8 mouse cellular contexts compared by ENCODE assay signal in genomic region chr7:68374109-68374857, GRCm38 (mm10).
A peak's percentile ranks its signal among the peaks of the same experiment; 100 is the strongest.
DNase-seq lines count a peak whose midpoint lies in the region; ATAC-seq lines count a peak whose summit lies in the region.

No protein-coding gene starts in this region.

- 15% methylated on average over 16 of the region's 16 CpGs for WGBS in forebrain, embryonic 13.5 days
- 17% methylated on average over 16 of the region's 16 CpGs for WGBS in hindbrain, embryonic 11.5 days

- peak; percentile 65 for ATAC-seq in forebrain, embryonic 13.5 days
- peak; percentile 49 for ATAC-seq in hindbrain, embryonic 11.5 days (ENCODE audit: low FRiP score)

- peak; percentile 62 for DNase-seq in kidney, adult 18-20 months
- DNase-seq in kidney, adult 11 months, result no peak
- peak; percentile 50 for DNase-seq in cerebellum, adult 11 months
- peak; percentile 89 for DNase-seq in hindbrain, embryonic 11.5 days (ENCODE audit: low spot score)
- peak; percentile 82 to 85 for DNase-seq in layer of hippocampus, postnatal 10 days (ENCODE audit: low spot score in 2 of 2)
- peak; percentile 27 for DNase-seq in lung, postnatal 25 days (ENCODE audit: low spot score)
- DNase-seq in right cerebral cortex, adult 2 months (ENCODE audit: low spot score in 2 of 2), result peak; percentile 78

- no peaks in the 10 kb centered on the region for H3K9me3 ChIP-seq in forebrain, embryonic 13.5 days (replicated peaks)
- no peaks in the 10 kb centered on the region for H3K9me3 ChIP-seq in hindbrain, embryonic 11.5 days (ENCODE audit: control insufficient read depth, low read length)

- peaks cover 28% of the 10 kb centered on the region for H3K27me3 ChIP-seq in forebrain, embryonic 13.5 days
- no peaks in the 10 kb centered on the region for H3K27me3 ChIP-seq in hindbrain, embryonic 11.5 days (ENCODE audit: control insufficient read depth, insufficient read depth, low read length)

- H3K4me3 ChIP-seq in forebrain, embryonic 13.5 days, result no peak overlapping the region
- H3K4me3 ChIP-seq in hindbrain, embryonic 11.5 days (ENCODE audit: low read depth, low read length), result no peak overlapping the region

- no peaks in the 10 kb centered on the region for H3K36me3 ChIP-seq in forebrain, embryonic 13.5 days (ENCODE audit: poor library complexity, severe bottlenecking)
- H3K36me3 ChIP-seq in hindbrain, embryonic 11.5 days (ENCODE audit: control insufficient read depth, insufficient read depth, low read length), result no peaks in the 10 kb centered on the region

- no peak overlapping the region for H3K27ac ChIP-seq in forebrain, embryonic 13.5 days
- no peak overlapping the region for H3K27ac ChIP-seq in hindbrain, embryonic 11.5 days (ENCODE audit: low read depth, low read length)

- no peaks in the 10 kb centered on the region for H3K4me1 ChIP-seq in forebrain, embryonic 13.5 days
- 0 out of 2 replicates have a peak, but pooled peaks cover 2% of the 10 kb centered on the region for H3K4me1 ChIP-seq in hindbrain, embryonic 11.5 days (replicated peaks; ENCODE audit: control insufficient read depth, insufficient read depth, low read length)

- peak overlapping the region; percentile 30; the same call in 1 of the 2 replicates for H3K9ac ChIP-seq in forebrain, embryonic 13.5 days
- H3K9ac ChIP-seq in hindbrain, embryonic 11.5 days (ENCODE audit: low read depth, low read length), result no peak overlapping the region

- peak overlapping the region; percentile 53 for H3K4me2 ChIP-seq in forebrain, embryonic 13.5 days
- H3K4me2 ChIP-seq in hindbrain, embryonic 11.5 days (replicated peaks; ENCODE audit: low read depth, low read length), result peak overlapping the region; percentile 37
